Mouse (Mus musculus): ENCODE data around the gene Mdk. TPM values are rescaled to one million over a fixed set of nuclear protein-coding genes. Genes with fewer than 3 reads are reported as not detected.

Gene Mdk
- polyA plus RNA-seq, 1 experiment, result 78.9 TPM

- peak; percentile 70 to 75 for DNase-seq
- WGBS, result 37% methylated on average over 9 of the region's 9 CpGs
- peaks cover 78% of the 10 kb centered on the region for H3K4me1 ChIP-seq (ENCODE audit: control insufficient read depth, insufficient read depth, low read length)
- peak overlapping the region; percentile 27 for H3K27ac ChIP-seq (ENCODE audit: insufficient read depth, low read length)
- TF ChIP-seq CTCF (IDR thresholded peaks at IDR 0.05; ENCODE audit: borderline replicate concordance, insufficient read depth, low read depth, low read length) (no peak), POLR2A (IDR thresholded peaks at IDR 0.05; ENCODE audit: borderline replicate concordance, insufficient read depth, low read length) (no peak)
- no peak overlapping the region for H3K4me3 ChIP-seq (replicated peaks; ENCODE audit: insufficient read depth, low read depth, low read length)
- no peaks in the 10 kb centered on the region for H3K27me3 ChIP-seq (ENCODE audit: control insufficient read depth, insufficient read depth, low read length)
Measured at GRCm38 (mm10) chr2:91934826-91935525, 2.9 kb upstream of the Mdk start.

GRCm38 (mm10) chr2:91934016-91934415 is 1.9 kb upstream of the Mdk start:
- no peaks in the 10 kb centered on the region for H3K27me3 ChIP-seq (ENCODE audit: control insufficient read depth, insufficient read depth, low read length)
- peaks cover 76% of the 10 kb centered on the region for H3K4me1 ChIP-seq (ENCODE audit: control insufficient read depth, insufficient read depth, low read length)
- DNase-seq, result no peak
- peak overlapping the region; percentile 27 for H3K27ac ChIP-seq (ENCODE audit: insufficient read depth, low read length)
- 38% methylated on average over 8 of the region's 8 CpGs for WGBS
- TF ChIP-seq CTCF (IDR thresholded peaks at IDR 0.05; ENCODE audit: borderline replicate concordance, insufficient read depth, low read depth, low read length), result no peak
- no peak for TF ChIP-seq POLR2A (IDR thresholded peaks at IDR 0.05; ENCODE audit: borderline replicate concordance, insufficient read depth, low read length)
- no peak overlapping the region for H3K4me3 ChIP-seq (replicated peaks; ENCODE audit: insufficient read depth, low read depth, low read length)

- TF ChIP-seq CTCF (IDR thresholded peaks at IDR 0.05; ENCODE audit: borderline replicate concordance, insufficient read depth, low read depth, low read length), result no peak
- TF ChIP-seq POLR2A (IDR thresholded peaks at IDR 0.05; ENCODE audit: borderline replicate concordance, insufficient read depth, low read length), result no peak
- H3K4me3 ChIP-seq (replicated peaks; ENCODE audit: insufficient read depth, low read depth, low read length), result no peak overlapping the region
- DNase-seq, result peak; percentile 82 to 87
- no peaks in the 10 kb centered on the region for H3K27me3 ChIP-seq (ENCODE audit: control insufficient read depth, insufficient read depth, low read length)
- H3K27ac ChIP-seq (ENCODE audit: insufficient read depth, low read length), result peak overlapping the region; percentile 57
- WGBS, result 13% methylated on average over 9 of the region's 9 CpGs
- peaks cover 79% of the 10 kb centered on the region for H3K4me1 ChIP-seq (ENCODE audit: control insufficient read depth, insufficient read depth, low read length)
Measured at GRCm38 (mm10) chr2:91933471-91933870, 1.4 kb upstream of the Mdk start.

- Histone ChIP-seq H3K4me1 (ENCODE audit: control insufficient read depth, insufficient read depth, low read length) (peaks cover 80% of the 10 kb centered on the region), H3K27ac (ENCODE audit: insufficient read depth, low read length) (peak overlapping the region; percentile 57), H3K27me3 (ENCODE audit: control insufficient read depth, insufficient read depth, low read length) (no peaks in the 10 kb centered on the region), H3K4me3 (replicated peaks; ENCODE audit: insufficient read depth, low read depth, low read length) (no peak overlapping the region)
- DNase-seq, result peak; percentile 75 to 78
- no peak for TF ChIP-seq POLR2A (IDR thresholded peaks at IDR 0.05; ENCODE audit: borderline replicate concordance, insufficient read depth, low read length)
- TF ChIP-seq CTCF (IDR thresholded peaks at IDR 0.05; ENCODE audit: borderline replicate concordance, insufficient read depth, low read depth, low read length), result no peak
- 8% methylated on average over 6 of the region's 6 CpGs for WGBS
Measured at GRCm38 (mm10) chr2:91932737-91933350, 747 bp upstream of the Mdk start.

- Histone ChIP-seq H3K4me1 (ENCODE audit: control insufficient read depth, insufficient read depth, low read length) (peaks cover 67% of the 10 kb centered on the region), H3K4me3 (replicated peaks; ENCODE audit: insufficient read depth, low read depth, low read length) (peak overlapping the region; percentile 2), H3K27me3 (ENCODE audit: control insufficient read depth, insufficient read depth, low read length) (no peaks in the 10 kb centered on the region), H3K27ac (ENCODE audit: insufficient read depth, low read length) (no peak overlapping the region)
- WGBS, result 41% methylated on average over 49 of the region's 50 CpGs
- DNase-seq, result peak; percentile 33 to 38
- TF ChIP-seq POLR2A (IDR thresholded peaks at IDR 0.05; ENCODE audit: borderline replicate concordance, insufficient read depth, low read length) (no peak), CTCF (IDR thresholded peaks at IDR 0.05; ENCODE audit: borderline replicate concordance, insufficient read depth, low read depth, low read length) (no peak)
Measured at GRCm38 (mm10) chr2:91931328-91932159, 553 bp downstream of the Mdk start.

GRCm38 (mm10) chr2:91930761-91931291 is 1.3 kb downstream of the Mdk start:
- TF ChIP-seq POLR2A (IDR thresholded peaks at IDR 0.05; ENCODE audit: borderline replicate concordance, insufficient read depth, low read length), result no peak
- no peak for TF ChIP-seq CTCF (IDR thresholded peaks at IDR 0.05; ENCODE audit: borderline replicate concordance, insufficient read depth, low read depth, low read length)
- peak in 1 of 2 experiments; percentile 44 for DNase-seq
- H3K27me3 ChIP-seq (ENCODE audit: control insufficient read depth, insufficient read depth, low read length), result no peaks in the 10 kb centered on the region
- no peak overlapping the region for H3K27ac ChIP-seq (ENCODE audit: insufficient read depth, low read length)
- peak overlapping the region; percentile 2 for H3K4me3 ChIP-seq (replicated peaks; ENCODE audit: insufficient read depth, low read depth, low read length)
- H3K4me1 ChIP-seq (ENCODE audit: control insufficient read depth, insufficient read depth, low read length), result peaks cover 60% of the 10 kb centered on the region
- 59% methylated on average over 23 of the region's 23 CpGs for WGBS

GRCm38 (mm10) chr2:91929936-91930335 is 2.2 kb downstream of the Mdk start:
- Histone ChIP-seq H3K4me3 (replicated peaks; ENCODE audit: insufficient read depth, low read depth, low read length) (no peak overlapping the region), H3K27me3 (ENCODE audit: control insufficient read depth, insufficient read depth, low read length) (no peaks in the 10 kb centered on the region), H3K27ac (ENCODE audit: insufficient read depth, low read length) (no peak overlapping the region), H3K4me1 (ENCODE audit: control insufficient read depth, insufficient read depth, low read length) (peaks cover 51% of the 10 kb centered on the region)
- DNase-seq, result peak; percentile 69 to 77
- TF ChIP-seq POLR2A (IDR thresholded peaks at IDR 0.05; ENCODE audit: borderline replicate concordance, insufficient read depth, low read length) (no peak), CTCF (IDR thresholded peaks at IDR 0.05; ENCODE audit: borderline replicate concordance, insufficient read depth, low read depth, low read length) (peak; percentile 83)
- WGBS, result 25% methylated on average over 12 of the region's 12 CpGs
